Comparison of ENCODE assay signal across 8 mouse cellular contexts in genomic region chr6:148894888-148895772, GRCm38 (mm10). TPM values are rescaled to one million over a fixed set of nuclear protein-coding genes. Genes with fewer than 3 reads are reported as not detected.
DNase-seq lines count a peak whose midpoint lies in the region; ATAC-seq and TF ChIP-seq lines count a peak whose summit lies in the region.

No protein-coding gene starts in this region.

- H3K27ac ChIP-seq in CH12.LX (ENCODE audit: insufficient read depth, low read depth), result no peak overlapping the region
- H3K27ac ChIP-seq in embryonic facial prominence, embryonic 11.5 days (replicated peaks; ENCODE audit: low read depth, low read length), result 0 out of 2 replicates have a peak overlapping the region, but pooled peaks have one; percentile 69
- peak overlapping the region; percentile 92 for H3K27ac ChIP-seq in hindbrain, embryonic 15.5 days (replicated peaks)
- no peak overlapping the region; the same call in 1 of the 2 replicates for H3K27ac ChIP-seq in liver, embryonic 16.5 days (ENCODE audit: low read length)
- H3K27ac ChIP-seq in olfactory bulb, adult 2 months (ENCODE audit: insufficient read depth, low read depth, low read length), result no peak overlapping the region

- no peaks in the 10 kb centered on the region for H3K79me2 ChIP-seq in CH12.LX (replicated peaks; ENCODE audit: control insufficient read depth, extremely low read depth, insufficient read depth, poor library complexity, severe bottlenecking)

- dilution Hi-C loops in CH12.LX (cut with MboI; ENCODE audit: extremely low pct_ligation_motif_present, extremely low pct_unique_long_range_greater_than_20kb, low sequenced_read_pairs), result no loop called here

- no peaks in the 10 kb centered on the region for H3K36me3 ChIP-seq in CH12.LX (replicated peaks in 1 of 2; ENCODE audit: control insufficient read depth in 1 of 2, insufficient read depth in 1 of 2, low read length in 1 of 2)
- no peaks in the 10 kb centered on the region for H3K36me3 ChIP-seq in embryonic facial prominence, embryonic 11.5 days (replicated peaks; ENCODE audit: control insufficient read depth, insufficient read depth, low read depth, low read length)
- no peaks in the 10 kb centered on the region for H3K36me3 ChIP-seq in hindbrain, embryonic 15.5 days
- no peaks in the 10 kb centered on the region for H3K36me3 ChIP-seq in liver, embryonic 16.5 days (ENCODE audit: control insufficient read depth, insufficient read depth)

- intact Hi-C loops in gastrocnemius, postnatal 14 days (cut with DNase I; ENCODE audit: low total_unique reads), result no loop called here

- H3K4me2 ChIP-seq in CH12.LX (ENCODE audit: insufficient read depth, low read depth, poor library complexity, severe bottlenecking), result peak overlapping the region; percentile 84
- peak overlapping the region; percentile 87 for H3K4me2 ChIP-seq in embryonic facial prominence, embryonic 11.5 days (ENCODE audit: low read depth, low read length)
- H3K4me2 ChIP-seq in hindbrain, embryonic 15.5 days, result peak overlapping the region; percentile 69
- H3K4me2 ChIP-seq in liver, embryonic 16.5 days (ENCODE audit: low read depth, low read length), result peak overlapping the region; percentile 92

- peaks cover 0 to 9% of the 10 kb centered on the region in 2 experiments; a peak in 2 of 4 replicates for H3K4me1 ChIP-seq in CH12.LX (ENCODE audit: control insufficient read depth in 1 of 2, insufficient read depth in 2 of 2)
- no peaks in the 10 kb centered on the region for H3K4me1 ChIP-seq in embryonic facial prominence, embryonic 11.5 days (ENCODE audit: control insufficient read depth, insufficient read depth, low read length)
- H3K4me1 ChIP-seq in hindbrain, embryonic 15.5 days (replicated peaks), result peaks cover 13% of the 10 kb centered on the region
- H3K4me1 ChIP-seq in liver, embryonic 16.5 days (ENCODE audit: control insufficient read depth, low read depth, low read length), result peaks cover 14% of the 10 kb centered on the region
- peaks cover 3% of the 10 kb centered on the region for H3K4me1 ChIP-seq in olfactory bulb, adult 2 months (ENCODE audit: control insufficient read depth, insufficient read depth, low read length)

- ATAC-seq in embryonic facial prominence, embryonic 11.5 days (replicated peaks; ENCODE audit: insufficient number of reproducible peaks, low FRiP score, low TSS enrichment, low read depth), result no peak; the same call in 1 of the 2 replicates
- no peak for ATAC-seq in hindbrain, embryonic 15.5 days (ENCODE audit: low FRiP score, low read depth)
- no peak for ATAC-seq in liver, embryonic 16.5 days (ENCODE audit: low read depth)

- 16% methylated on average over 18 of the region's 18 CpGs for WGBS in embryonic facial prominence, embryonic 11.5 days
- 18% methylated on average over 18 of the region's 18 CpGs for WGBS in hindbrain, embryonic 15.5 days
- WGBS in liver, embryonic 16.5 days (ENCODE audit: insufficient replicate concordance), result 8% methylated on average over 18 of the region's 18 CpGs
- 9% methylated on average over 18 of the region's 18 CpGs for WGBS in olfactory bulb, adult 2 months

- in situ Hi-C loops in CH12.LX (cut with MboI; ENCODE audit: low pct_ligation_motif_present, low pct_unique_long_range_greater_than_20kb, low sequenced_read_pairs), result no loop called here

- TF ChIP-seq EP300 in CH12.LX (IDR thresholded peaks at IDR 0.05; ENCODE audit: low read length), result no peak

- no peak for TF ChIP-seq POLR2A in CH12.LX (IDR thresholded peaks at IDR 0.05; ENCODE audit: low read depth, low read length)
- no peak for TF ChIP-seq POLR2A in olfactory bulb, adult 2 months (IDR thresholded peaks at IDR 0.05; ENCODE audit: insufficient read depth, low read depth, low read length)

- no peak for TF ChIP-seq RAD21 in CH12.LX (IDR thresholded peaks at IDR 0.05; ENCODE audit: low read depth, low read length)

- H3K27me3 ChIP-seq in CH12.LX (replicated peaks), result no peaks in the 10 kb centered on the region
- H3K27me3 ChIP-seq in embryonic facial prominence, embryonic 11.5 days (ENCODE audit: control insufficient read depth, insufficient read depth, low read length), result no peaks in the 10 kb centered on the region
- H3K27me3 ChIP-seq in hindbrain, embryonic 15.5 days, result no peaks in the 10 kb centered on the region
- H3K27me3 ChIP-seq in liver, embryonic 16.5 days (ENCODE audit: control insufficient read depth, insufficient read depth, low read depth, low read length), result no peaks in the 10 kb centered on the region

- peak; percentile 8 for DNase-seq in gastrocnemius, postnatal 14 days
- DNase-seq in gastrocnemius, postnatal 10 days, result no peak
- DNase-seq in CH12.LX (ENCODE audit: extremely low read depth), result no peak
- peak; percentile 15 for DNase-seq in embryonic facial prominence, embryonic 11.5 days (ENCODE audit: low spot score)
- DNase-seq in adrenal gland, postnatal 4 days (ENCODE audit: low spot score in 2 of 2), result no peak

- peak overlapping the region; percentile 42 for H3K9ac ChIP-seq in CH12.LX (ENCODE audit: insufficient read depth, low read depth)
- H3K9ac ChIP-seq in embryonic facial prominence, embryonic 11.5 days (replicated peaks; ENCODE audit: low read length), result peak overlapping the region; percentile 74
- peak overlapping the region; percentile 66 for H3K9ac ChIP-seq in hindbrain, embryonic 15.5 days
- H3K9ac ChIP-seq in liver, embryonic 16.5 days (ENCODE audit: low read depth, low read length), result peak overlapping the region; percentile 78

- no peaks in the 10 kb centered on the region for H3K9me3 ChIP-seq in CH12.LX (replicated peaks; ENCODE audit: low read length)
- H3K9me3 ChIP-seq in embryonic facial prominence, embryonic 11.5 days (replicated peaks; ENCODE audit: control insufficient read depth, low read length), result no peaks in the 10 kb centered on the region
- H3K9me3 ChIP-seq in hindbrain, embryonic 15.5 days, result no peaks in the 10 kb centered on the region
- H3K9me3 ChIP-seq in liver, embryonic 16.5 days (replicated peaks; ENCODE audit: control insufficient read depth, low read length), result no peaks in the 10 kb centered on the region

- peak overlapping the region; percentile 65 to 74 (median 72) for H3K4me3 ChIP-seq in CH12.LX (replicated peaks in 1 of 3; ENCODE audit: low read depth in 2 of 3, low read length in 2 of 3, poor library complexity in 1 of 3)
- H3K4me3 ChIP-seq in embryonic facial prominence, embryonic 11.5 days (ENCODE audit: low read depth, low read length), result peak overlapping the region; percentile 73
- peak overlapping the region; percentile 72 for H3K4me3 ChIP-seq in hindbrain, embryonic 15.5 days
- peak overlapping the region; percentile 83 for H3K4me3 ChIP-seq in liver, embryonic 16.5 days (ENCODE audit: low read depth, low read length)
- peak overlapping the region; percentile 59 for H3K4me3 ChIP-seq in olfactory bulb, adult 2 months (ENCODE audit: insufficient read depth, low read depth, low read length)

- no peak for TF ChIP-seq CTCF in CH12.LX (conservative IDR thresholded peaks at IDR 0.05 in 1 of 2, IDR thresholded peaks at IDR 0.05 in 1 of 2; ENCODE audit: low read depth in 2 of 2, low read length in 2 of 2)
- TF ChIP-seq CTCF in olfactory bulb, adult 2 months (IDR thresholded peaks at IDR 0.05; ENCODE audit: insufficient read depth, low read depth, low read length), result no peak

TF ChIP-seq in CH12.LX, 34 proteins besides CTCF, POLR2A, EP300 and RAD21 (continues in another document):
- TF ChIP-seq TBP (conservative IDR thresholded peaks at IDR 0.05; ENCODE audit: low read depth, low read length), result no peak
- no peak for TF ChIP-seq GABPA (IDR thresholded peaks at IDR 0.05; ENCODE audit: insufficient replicate concordance, low read depth, low read length)
- no peak for TF ChIP-seq ZKSCAN1 (IDR thresholded peaks at IDR 0.05; ENCODE audit: borderline replicate concordance, low read depth, low read length)
- TF ChIP-seq UBTF (IDR thresholded peaks at IDR 0.05; ENCODE audit: low read depth, low read length), result no peak
- no peak for TF ChIP-seq KAT2A (IDR thresholded peaks at IDR 0.05; ENCODE audit: insufficient replicate concordance, low read length)
- TF ChIP-seq USF1 (IDR thresholded peaks at IDR 0.05; ENCODE audit: low read depth, low read length), result no peak
- TF ChIP-seq HCFC1 (IDR thresholded peaks at IDR 0.05; ENCODE audit: low read depth, low read length), result no peak
- no peak for TF ChIP-seq E2F4 (IDR thresholded peaks at IDR 0.05; ENCODE audit: insufficient replicate concordance, low read depth, low read length)
- TF ChIP-seq POLR2AphosphoS2 (IDR thresholded peaks at IDR 0.05; ENCODE audit: low read depth, low read length), result no peak
- TF ChIP-seq MAZ (IDR thresholded peaks at IDR 0.05; ENCODE audit: low read depth, low read length), result no peak
- no peak for TF ChIP-seq IRF4 (IDR thresholded peaks at IDR 0.05; ENCODE audit: low read depth, low read length)
- TF ChIP-seq TCF12 (IDR thresholded peaks at IDR 0.05; ENCODE audit: low read depth, low read length), result no peak
- TF ChIP-seq PAX5 (IDR thresholded peaks at IDR 0.05; ENCODE audit: low read length), result no peak

RNA-seq across cellular contexts. Expression of gene Caprin2, which starts 0.9 kb away (rescaled TPM):
- total RNA-seq in gastrocnemius, postnatal 14 days (2021), result 10 to 100 TPM in 1 of 2 experiments, 1 to 10 TPM in 1; 7.9 to 12.6 TPM
- 10 to 100 TPM; 14.3 to 17.3 TPM for total RNA-seq in gastrocnemius, postnatal 10 days (2021)
- 0.92 and 0.93 TPM in 2 replicates for total RNA-seq in CH12.LX (2012; rRNA removed)
- total RNA-seq in CH12.LX (2014; rRNA removed), result 2.0 TPM in 2 replicates
- 2.9 and 3.2 TPM in 2 replicates for polyA plus RNA-seq in CH12.LX (2012; ENCODE audit: insufficient read length, low read depth)
- 12.8 and 13.9 TPM in 2 replicates for polyA plus RNA-seq in embryonic facial prominence, embryonic 11.5 days (2014; fragmentation: Nextera tagmentation; extraction: Ambion mirVana)
- polyA plus RNA-seq in hindbrain, embryonic 15.5 days (2015; fragmentation: Nextera tagmentation; extraction: Ambion mirVana), result 10.3 and 10.5 TPM in 2 replicates
- 3.9 and 4.1 TPM in 2 replicates for polyA plus RNA-seq in liver, embryonic 16.5 days (2015; fragmentation: Nextera tagmentation; extraction: Ambion mirVana)
- polyA plus RNA-seq in olfactory bulb, adult 2 months (2012; ENCODE audit: insufficient read depth, insufficient read length, low replicate concordance, missing spikeins), result not detected in 2 replicates
- total RNA-seq in adrenal gland, postnatal 4 days (2021), result 10 to 100 TPM; 21.7 to 25.5 TPM

RNA-seq across cellular contexts. Expression of gene Sinhcaf, which starts 51.1 kb away (rescaled TPM):
- total RNA-seq in gastrocnemius, postnatal 14 days (2021), result 1 to 10 TPM; 2.5 to 2.9 TPM
- total RNA-seq in gastrocnemius, postnatal 10 days (2021), result 1 to 10 TPM; 4.0 to 6.4 TPM
- total RNA-seq in CH12.LX (2012; rRNA removed) (57.5 and 66.6 TPM in 2 replicates), CH12.LX (2014; rRNA removed) (140 and 146 TPM in 2 replicates)
- polyA plus RNA-seq in CH12.LX (2012; ENCODE audit: insufficient read length, low read depth), result 64.7 and 82.3 TPM in 2 replicates
- polyA plus RNA-seq in embryonic facial prominence, embryonic 11.5 days (2014; fragmentation: Nextera tagmentation; extraction: Ambion mirVana), result 254 and 263 TPM in 2 replicates
- polyA plus RNA-seq in hindbrain, embryonic 15.5 days (2015; fragmentation: Nextera tagmentation; extraction: Ambion mirVana), result 44.4 and 51.8 TPM in 2 replicates
- 11.8 and 12.7 TPM in 2 replicates for polyA plus RNA-seq in liver, embryonic 16.5 days (2015; fragmentation: Nextera tagmentation; extraction: Ambion mirVana)
- not detected in 2 replicates for polyA plus RNA-seq in olfactory bulb, adult 2 months (2012; ENCODE audit: insufficient read depth, insufficient read length, low replicate concordance, missing spikeins)
- total RNA-seq in adrenal gland, postnatal 4 days (2021), result 10 to 100 TPM; 63.4 to 80.4 TPM

Comparison
In these comparisons a context has a peak if more than half of its experiments do, and no peak if none do; other contexts are left out.
1. DNase-seq: peak in gastrocnemius, postnatal 14 days (single experiment) and embryonic facial prominence, embryonic 11.5 days (single experiment); none in gastrocnemius, postnatal 10 days (single experiment), CH12.LX (single experiment) and adrenal gland, postnatal 4 days (0 of 2).
2. H3K27ac ChIP-seq: peak in embryonic facial prominence, embryonic 11.5 days (single experiment) and hindbrain, embryonic 15.5 days (single experiment); none in CH12.LX (single experiment), liver, embryonic 16.5 days (single experiment) and olfactory bulb, adult 2 months (single experiment).
3. RNA of gene Sinhcaf, which starts 51.1 kb away (polyA plus RNA-seq): 254 to 263 TPM in embryonic facial prominence, embryonic 11.5 days, 64.7 to 82.3 TPM in CH12.LX, 44.4 to 51.8 TPM in hindbrain, embryonic 15.5 days and 11.8 to 12.7 TPM in liver, embryonic 16.5 days; not detected in olfactory bulb, adult 2 months; every median in the first group is over 10 times any median in the second.
4. Peak in every context shown above with its lines, with median percentiles within 50 percentile points of each other: H3K4me2 ChIP-seq, H3K4me3 ChIP-seq and H3K9ac ChIP-seq.